9 mouse cellular contexts compared by ENCODE assay signal in genomic region chr9:37359331-37360220, GRCm38 (mm10). TPM values are rescaled to one million over a fixed set of nuclear protein-coding genes. Genes with fewer than 3 reads are reported as not detected.
DNase-seq lines count a peak whose midpoint lies in the region; ATAC-seq lines count a peak whose summit lies in the region.
"Had no signal": no experiment of that assay in that cellular context is flagged by ENCODE, and none has a peak within 500 bp of the region (broad histone marks: within the 10 kb centered on the region; RNA-seq: fewer than 3 reads in every experiment).

No protein-coding gene starts in this region.

- H3K27me3 ChIP-seq in hindbrain, embryonic 14.5 days (ENCODE audit: control insufficient read depth, insufficient read depth, low read length), result no peaks in the 10 kb centered on the region
- no peaks in the 10 kb centered on the region for H3K27me3 ChIP-seq in midbrain, embryonic 16.5 days (ENCODE audit: control insufficient read depth, insufficient read depth, low read depth, low read length)

- no peak overlapping the region for H3K4me3 ChIP-seq in hindbrain, embryonic 14.5 days (replicated peaks; ENCODE audit: low read length)
- no peak overlapping the region for H3K4me3 ChIP-seq in midbrain, embryonic 16.5 days (ENCODE audit: low read depth, low read length)

- H3K36me3 ChIP-seq in hindbrain, embryonic 14.5 days (replicated peaks; ENCODE audit: control insufficient read depth, insufficient read depth), result no peaks in the 10 kb centered on the region
- H3K36me3 ChIP-seq in midbrain, embryonic 16.5 days (ENCODE audit: control insufficient read depth, insufficient read depth, low read length), result no peaks in the 10 kb centered on the region

- 10% methylated on average over 6 of the region's 6 CpGs for WGBS in hindbrain, embryonic 14.5 days
- WGBS in midbrain, embryonic 16.5 days, result 9% methylated on average over 6 of the region's 6 CpGs

- 0 out of 2 replicates have a peak, but pooled peaks cover 3% of the 10 kb centered on the region for H3K4me1 ChIP-seq in hindbrain, embryonic 14.5 days (replicated peaks; ENCODE audit: control insufficient read depth, insufficient read depth, low read length)
- H3K4me1 ChIP-seq in midbrain, embryonic 16.5 days (ENCODE audit: control insufficient read depth, insufficient read depth, low read length), result peaks cover 18% of the 10 kb centered on the region

- H3K4me2 ChIP-seq in hindbrain, embryonic 14.5 days (replicated peaks), result no peak overlapping the region
- H3K4me2 ChIP-seq in midbrain, embryonic 16.5 days (ENCODE audit: low read length), result no peak overlapping the region

- ATAC-seq in cerebellum, adult (ENCODE audit: insufficient number of reproducible peaks, low FRiP score, low TSS enrichment), result no peak
- ATAC-seq in hindbrain, embryonic 14.5 days (ENCODE audit: low FRiP score), result peak; percentile 77
- ATAC-seq in midbrain, embryonic 16.5 days, result peak; percentile 93

- H3K9ac ChIP-seq in hindbrain, embryonic 14.5 days, result no peak overlapping the region
- H3K9ac ChIP-seq in midbrain, embryonic 16.5 days (ENCODE audit: low read depth, low read length), result no peak overlapping the region

- DNase-seq in cerebellum, adult 11-12 months, result peak; percentile 29
- DNase-seq in embryo, embryonic 9.5 days (ENCODE audit: extremely low spot score), result peak; percentile 83
- peak; percentile 64 for DNase-seq in hindbrain, embryonic 14.5 days (ENCODE audit: low spot score)
- DNase-seq in left cerebral cortex, postnatal 14 days (ENCODE audit: low spot score in 2 of 2), result peak; percentile 78 to 88
- DNase-seq in testis, postnatal 14 days (ENCODE audit: low spot score), result peak; percentile 27
- DNase-seq in c-Kit-positive CD71-positive TER-119-positive erythroid progenitor cells, embryonic 14.5 days (ENCODE audit: low spot score), result no peak

- intact Hi-C loops in left cerebral cortex, postnatal 14 days (cut with DNase I), result no loop called here

- peak overlapping the region; percentile 77 for H3K27ac ChIP-seq in hindbrain, embryonic 14.5 days
- H3K27ac ChIP-seq in midbrain, embryonic 16.5 days (ENCODE audit: low read length), result peak overlapping the region; percentile 77
- H3K27ac ChIP-seq: macrophage had no signal

- H3K9me3 ChIP-seq in hindbrain, embryonic 14.5 days (ENCODE audit: control insufficient read depth, low read length), result no peaks in the 10 kb centered on the region
- H3K9me3 ChIP-seq in midbrain, embryonic 16.5 days (replicated peaks; ENCODE audit: control insufficient read depth, low read length, poor library complexity, severe bottlenecking), result no peaks in the 10 kb centered on the region

RNA-seq across cellular contexts. Expression of gene Hepacam, which starts 7.6 kb away (rescaled TPM):
- 16.8 and 18.5 TPM in 2 replicates for polyA plus RNA-seq in hindbrain, embryonic 14.5 days (2014; fragmentation: Nextera tagmentation; extraction: Ambion mirVana)
- total RNA-seq in left cerebral cortex, postnatal 14 days (2021), result 10 to 100 TPM; 58.0 to 61.6 TPM
- 14.2 and 28.3 TPM in 2 replicates for polyA plus RNA-seq in midbrain, embryonic 16.5 days (2015; fragmentation: Nextera tagmentation; extraction: Ambion mirVana)
- polyA plus RNA-seq: macrophage had no signal

RNA-seq across cellular contexts. Expression of gene Ccdc15, which starts 11.3 kb away (rescaled TPM):
- 6.6 and 7.0 TPM in 2 replicates for polyA plus RNA-seq in hindbrain, embryonic 14.5 days (2014; fragmentation: Nextera tagmentation; extraction: Ambion mirVana)
- total RNA-seq in left cerebral cortex, postnatal 14 days (2021), result 1 to 10 TPM; 2.0 TPM
- 7.3 and 9.2 TPM in 2 replicates for polyA plus RNA-seq in midbrain, embryonic 16.5 days (2015; fragmentation: Nextera tagmentation; extraction: Ambion mirVana)

RNA-seq across cellular contexts. Expression of gene Robo4, which starts 42.1 kb away (rescaled TPM):
- 4.8 and 5.9 TPM in 2 replicates for polyA plus RNA-seq in hindbrain, embryonic 14.5 days (2014; fragmentation: Nextera tagmentation; extraction: Ambion mirVana)
- 10 to 100 TPM in 1 of 2 experiments, 1 to 10 TPM in 1; 7.1 to 10.0 TPM for total RNA-seq in left cerebral cortex, postnatal 14 days (2021)
- 4.2 and 5.5 TPM in 2 replicates for polyA plus RNA-seq in midbrain, embryonic 16.5 days (2015; fragmentation: Nextera tagmentation; extraction: Ambion mirVana)
- polyA plus RNA-seq: macrophage had no signal
